Mouse (Mus musculus) spleen, postnatal 36 days (tissue): ENCODE data around the gene Spesp1.

ENCODE experiments used
- DNase-seq, 2 experiments: peaks; one replicate each; pipeline ENCODE4 v3.0.0; 2022; ENCODE audit warnings: low spot score in 2 of 2, mixed read lengths in 1 of 2

Spesp1 gene

DNA sequence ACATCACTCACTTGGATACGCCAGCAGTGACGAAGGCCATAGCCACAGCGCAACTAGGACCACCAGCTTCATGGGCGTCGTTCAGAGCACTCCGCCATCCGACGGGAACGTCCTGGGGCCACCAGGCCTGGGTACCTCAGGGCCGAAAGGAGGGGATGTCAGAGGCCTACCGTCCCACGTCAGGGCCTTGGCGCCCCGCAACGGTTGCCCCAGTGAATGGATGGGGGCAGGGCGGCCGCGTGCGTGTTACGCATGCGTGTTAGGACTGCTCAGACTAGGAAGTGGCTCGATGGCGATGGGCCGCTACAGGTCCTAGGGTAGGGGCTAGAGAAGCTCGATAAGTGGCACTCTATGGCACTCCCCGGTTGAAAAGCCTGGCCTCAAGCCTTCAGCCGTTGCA lies at the start of gene Spesp1:
TSS of gene Spesp1 (minus strand) at position 218 of the 400 bp plus-strand sequence.
- DNase-seq, result no peak

- DNase-seq, result no peak
Observed at GRCm38 (mm10) chr9:62325965-62326364, 44.0 kb upstream of the Spesp1 start.

DNA sequence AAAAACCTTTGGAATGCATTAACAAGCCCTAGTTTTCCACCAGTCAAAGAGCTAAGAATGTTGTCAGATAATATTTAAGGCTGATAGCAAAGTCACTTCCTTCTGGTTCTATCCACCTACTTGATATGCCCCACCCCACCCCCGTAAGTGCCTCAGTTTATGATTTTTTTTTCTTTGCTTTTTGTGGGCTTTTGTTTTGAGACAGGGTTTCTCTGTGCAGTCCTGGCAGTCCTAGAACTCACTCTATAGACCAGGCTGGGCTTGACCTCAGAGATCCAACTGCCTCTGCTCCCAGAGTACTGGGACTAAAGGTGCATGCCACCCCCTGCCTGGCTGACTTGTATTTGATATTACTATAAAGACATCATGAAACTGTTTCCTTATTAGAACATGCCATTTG lies 41.8 kb upstream of the Spesp1 start:
- DNase-seq, result no peak

DNA sequence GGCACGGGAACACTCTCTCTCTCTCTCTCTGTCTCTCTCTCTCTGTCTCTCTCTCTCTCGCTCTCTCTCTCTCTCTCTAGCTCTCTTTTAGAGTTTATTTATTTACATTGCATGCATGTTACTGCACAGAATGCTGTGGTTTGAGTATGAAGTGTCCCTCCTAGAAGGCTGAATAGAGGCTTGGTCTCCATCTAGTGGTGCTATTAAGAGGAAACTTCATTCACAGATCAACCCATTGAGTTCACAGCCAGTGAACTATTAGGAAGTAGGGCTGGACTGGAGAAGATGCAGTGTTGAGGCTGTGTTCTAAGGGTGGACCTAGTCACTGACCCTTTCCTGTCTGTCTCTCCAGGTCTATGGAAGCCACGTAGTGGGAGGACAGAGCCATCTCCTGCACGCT lies 36.7 kb upstream of the Spesp1 start:
- DNase-seq, result no peak

DNA sequence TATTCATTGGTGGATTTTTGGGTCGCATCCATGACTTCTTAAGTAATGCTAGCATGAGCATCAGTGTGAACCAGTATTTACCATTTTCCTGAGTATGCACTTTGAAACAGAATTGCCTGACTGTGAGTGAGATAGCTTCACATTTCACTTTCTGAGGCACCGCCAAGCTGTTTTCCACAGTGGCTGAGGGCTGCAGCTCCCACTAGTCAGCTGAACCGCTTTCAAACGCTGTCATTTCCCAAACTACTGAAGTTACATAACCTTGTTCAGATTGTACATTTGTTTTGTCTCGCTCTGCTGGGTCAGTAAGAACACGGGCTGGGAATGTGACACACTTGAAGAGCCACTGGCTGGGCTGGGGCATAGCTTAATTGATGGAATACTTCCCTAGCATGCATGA lies 33.5 kb upstream of the Spesp1 start:
- no peak for DNase-seq

DNA sequence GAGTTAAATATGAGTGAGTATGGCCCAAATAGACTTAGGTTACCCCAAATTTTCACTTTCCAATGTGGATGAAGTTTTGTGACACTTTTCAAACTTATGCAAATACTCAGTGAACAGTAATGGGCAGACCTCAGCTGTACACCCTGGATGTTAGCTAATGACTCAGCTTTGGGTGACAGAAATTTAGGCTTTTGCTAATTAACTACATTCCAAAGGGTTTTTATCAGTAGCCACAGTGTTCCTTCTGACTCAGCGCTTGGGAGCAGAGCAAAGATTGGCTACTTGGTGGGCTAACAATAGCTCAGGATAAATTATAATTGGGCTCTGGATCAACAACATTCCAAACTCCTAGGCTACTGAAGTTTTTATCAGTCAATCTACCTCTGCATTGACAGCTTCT lies 14.9 kb upstream of the Spesp1 start:
- DNase-seq, result no peak

DNA sequence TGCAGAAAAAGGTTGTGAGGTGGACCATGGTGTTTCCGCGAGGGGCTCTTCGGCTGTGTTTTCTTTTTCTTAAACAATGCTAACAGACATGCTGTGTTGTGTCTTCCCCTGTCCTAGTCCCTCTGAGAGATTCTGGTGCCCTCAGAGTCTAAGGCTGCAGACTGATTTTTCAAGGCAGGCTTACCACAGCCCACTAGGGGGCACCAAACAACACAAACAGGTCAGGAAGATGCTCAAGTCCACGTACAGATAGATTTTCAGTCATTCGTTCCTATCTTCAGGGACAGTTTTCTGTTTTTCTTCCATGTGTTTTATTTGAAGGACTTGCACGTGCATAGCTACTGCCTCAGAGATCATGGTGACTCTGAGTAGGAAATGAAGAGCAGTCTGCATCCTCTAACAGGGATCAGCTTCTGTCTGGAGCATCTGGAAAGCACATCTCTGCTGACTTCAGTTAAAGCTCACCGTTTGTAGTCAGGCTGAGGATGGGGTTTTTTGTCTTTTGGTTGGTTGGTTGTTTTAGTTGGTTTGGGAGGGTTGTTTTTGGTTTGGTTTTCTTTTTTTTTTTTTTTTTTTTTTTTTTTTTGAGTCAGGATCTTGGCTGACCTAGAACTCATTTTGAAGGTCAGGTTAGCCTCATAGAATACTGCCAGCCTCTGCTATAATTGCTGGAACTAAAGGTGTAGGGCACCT lies 13.1 kb upstream of the Spesp1 start:
- DNase-seq, result peak; percentile 63 to 67

DNA sequence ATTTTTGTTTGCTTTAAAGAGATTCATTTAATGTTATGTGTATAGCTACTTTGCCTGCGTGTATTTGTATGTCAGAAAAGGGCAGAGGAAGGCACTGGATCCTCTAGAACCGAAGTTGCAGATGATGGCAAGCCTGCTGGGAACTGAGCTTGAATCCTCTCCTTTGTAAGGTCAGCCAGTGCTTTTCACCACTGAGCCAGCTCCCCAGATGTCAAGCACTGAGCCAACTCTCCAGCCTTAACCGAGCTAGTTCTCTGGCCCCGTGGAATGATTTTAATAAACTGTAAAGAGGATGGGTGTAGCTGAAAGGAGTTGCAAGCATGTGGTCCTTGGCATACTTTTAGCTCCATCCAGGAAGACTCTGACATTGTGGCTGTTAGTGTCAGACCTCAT lies 5.6 kb upstream of the Spesp1 start:
- no peak for DNase-seq

GRCm38 (mm10) chr9:62286967-62287632 lies 5.1 kb upstream of the Spesp1 start:
- DNase-seq, result peak; percentile 41 to 64

DNA sequence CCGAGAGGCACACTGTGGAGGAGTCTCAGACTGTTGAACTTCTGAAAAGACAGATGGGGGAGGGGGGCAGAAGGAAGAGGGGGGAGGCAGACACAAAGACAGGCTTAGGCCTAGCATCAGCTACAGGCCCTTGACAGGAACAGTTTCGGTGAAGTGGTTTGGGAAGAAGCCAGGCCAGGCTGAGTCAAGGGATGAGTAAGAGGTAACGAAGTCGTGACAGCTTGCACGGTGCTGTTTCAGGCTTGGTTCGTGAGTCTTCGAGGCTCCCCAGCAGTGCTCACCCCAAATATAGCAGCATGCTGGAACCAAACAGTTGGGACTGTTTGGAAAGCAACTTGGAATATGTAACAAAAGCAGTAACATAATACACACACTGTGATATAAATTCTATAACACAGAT lies 2.3 kb upstream of the Spesp1 start:
- DNase-seq, result no peak

DNA sequence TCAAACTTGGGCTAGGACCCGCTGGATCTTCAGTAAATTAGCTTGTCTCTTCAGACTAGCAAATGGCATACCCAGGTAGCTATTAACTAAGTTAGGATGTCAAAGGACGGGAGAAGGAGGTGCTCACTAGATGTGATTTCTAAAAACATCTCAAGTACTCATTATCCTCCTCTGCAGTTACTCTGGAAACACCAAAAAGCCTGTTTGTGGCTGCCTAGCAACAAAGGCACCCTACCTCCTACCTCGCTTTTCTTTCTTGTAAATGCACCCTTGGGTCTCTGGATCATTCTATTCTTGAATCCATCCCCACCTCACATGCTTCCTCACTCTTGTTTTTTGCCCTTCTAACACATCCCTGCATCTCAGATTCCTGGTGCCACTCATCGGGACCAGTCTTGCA lies 5.1 kb downstream of the Spesp1 start:
- no peak for DNase-seq

- no peak for DNase-seq
Observed at GRCm38 (mm10) chr9:62270775-62271399, 11.1 kb downstream of the Spesp1 start.

DNA sequence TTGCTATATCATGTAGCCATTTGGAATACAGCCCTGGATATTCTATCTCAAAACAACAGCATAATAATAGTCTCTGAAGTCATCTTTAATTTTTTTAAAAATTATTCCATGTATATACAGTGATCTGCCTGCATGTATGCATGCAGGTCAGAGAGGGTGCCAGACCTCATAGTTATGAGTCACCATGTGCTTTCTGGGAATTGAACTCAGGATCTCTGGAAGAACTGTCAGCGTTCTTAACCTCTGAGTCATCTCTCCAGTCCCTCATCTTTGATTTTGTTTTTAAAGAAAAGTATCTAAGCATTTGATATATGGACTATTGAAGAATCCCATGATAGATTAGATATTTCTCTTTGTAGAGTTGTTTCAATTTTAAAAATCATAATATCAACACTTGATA lies 12.8 kb downstream of the Spesp1 start:
- no peak for DNase-seq

DNA sequence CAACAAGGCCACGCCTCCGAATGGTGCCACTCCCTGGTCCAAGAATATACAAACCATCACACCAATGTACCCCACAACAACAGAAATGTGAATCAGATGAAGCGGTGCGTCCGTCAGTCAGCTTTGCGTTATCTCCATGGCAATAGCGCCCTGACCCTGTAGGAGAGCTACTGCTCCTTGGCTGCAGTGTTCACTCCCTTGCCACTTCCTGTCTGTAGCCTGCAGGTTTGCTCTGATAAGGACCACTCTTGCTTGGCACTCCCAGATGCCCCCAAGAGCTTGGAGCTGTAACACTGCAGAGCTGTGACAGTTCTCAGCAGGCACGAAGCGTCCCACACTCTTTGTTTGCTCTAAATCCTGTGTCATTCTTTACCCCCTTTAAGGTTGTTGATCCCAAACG lies 16.7 kb downstream of the Spesp1 start:
- no peak for DNase-seq

DNA sequence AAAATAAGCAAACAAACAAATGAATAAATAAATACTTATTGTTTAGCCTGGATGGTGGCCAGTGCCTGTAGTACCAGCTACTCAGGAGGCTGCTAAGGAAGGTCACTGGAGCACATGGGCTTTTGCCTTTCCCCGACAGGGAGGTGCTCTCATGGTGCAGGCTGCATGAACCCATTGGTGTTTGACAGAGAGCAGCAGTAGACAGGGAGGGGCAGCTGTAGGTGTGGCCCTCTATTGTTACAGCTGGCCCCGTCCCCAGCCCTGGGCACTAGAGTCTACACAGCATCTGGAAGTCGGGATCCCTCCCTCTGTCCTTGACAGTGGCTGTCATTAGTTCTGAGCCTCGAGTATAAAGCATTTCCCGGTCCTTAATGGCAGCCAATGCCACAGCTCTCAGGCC lies 18.4 kb downstream of the Spesp1 start:
- no peak for DNase-seq

- DNase-seq, result peak; percentile 47 to 49
Observed at GRCm38 (mm10) chr9:62261406-62261805, 20.6 kb downstream of the Spesp1 start.

- peak; percentile 30 to 37 for DNase-seq
Observed at GRCm38 (mm10) chr9:62261006-62261405, 21.0 kb downstream of the Spesp1 start.

GRCm38 (mm10) chr9:62258005-62258404 lies 24.0 kb downstream of the Spesp1 start:
- DNase-seq, result no peak

DNA sequence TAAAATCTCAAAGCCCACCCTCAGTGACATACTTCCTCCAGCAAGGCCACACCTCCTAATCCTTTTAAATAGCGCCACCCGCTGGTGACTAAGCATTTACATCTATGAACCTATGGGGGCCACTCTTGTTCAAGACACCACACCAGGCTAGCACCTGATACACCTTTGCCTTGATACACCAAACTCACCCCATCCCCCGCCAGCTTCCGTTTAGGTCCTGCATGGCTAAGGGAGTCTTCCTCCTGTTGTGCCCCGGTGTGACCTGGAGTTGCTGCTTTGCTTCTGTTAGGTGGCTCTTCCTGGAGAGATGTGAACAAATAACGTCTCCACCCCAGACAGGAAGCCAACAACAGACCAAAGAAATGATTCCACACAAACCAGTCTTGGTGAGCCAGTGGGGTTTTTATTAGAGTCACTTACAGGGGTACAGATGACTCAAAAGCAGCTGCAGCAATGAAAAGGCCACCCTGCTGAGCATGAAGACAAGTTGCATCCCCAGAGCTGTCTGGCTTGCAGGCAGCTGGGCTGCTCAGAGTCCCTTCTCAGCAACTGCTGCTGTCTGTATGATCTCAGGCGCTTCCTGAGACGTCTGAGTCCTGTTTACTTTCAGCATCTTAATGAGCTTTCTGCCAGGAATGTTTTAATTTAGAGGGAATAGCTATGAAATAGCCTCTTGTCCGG lies 26.0 kb downstream of the Spesp1 start:
- DNase-seq, result no peak

DNA sequence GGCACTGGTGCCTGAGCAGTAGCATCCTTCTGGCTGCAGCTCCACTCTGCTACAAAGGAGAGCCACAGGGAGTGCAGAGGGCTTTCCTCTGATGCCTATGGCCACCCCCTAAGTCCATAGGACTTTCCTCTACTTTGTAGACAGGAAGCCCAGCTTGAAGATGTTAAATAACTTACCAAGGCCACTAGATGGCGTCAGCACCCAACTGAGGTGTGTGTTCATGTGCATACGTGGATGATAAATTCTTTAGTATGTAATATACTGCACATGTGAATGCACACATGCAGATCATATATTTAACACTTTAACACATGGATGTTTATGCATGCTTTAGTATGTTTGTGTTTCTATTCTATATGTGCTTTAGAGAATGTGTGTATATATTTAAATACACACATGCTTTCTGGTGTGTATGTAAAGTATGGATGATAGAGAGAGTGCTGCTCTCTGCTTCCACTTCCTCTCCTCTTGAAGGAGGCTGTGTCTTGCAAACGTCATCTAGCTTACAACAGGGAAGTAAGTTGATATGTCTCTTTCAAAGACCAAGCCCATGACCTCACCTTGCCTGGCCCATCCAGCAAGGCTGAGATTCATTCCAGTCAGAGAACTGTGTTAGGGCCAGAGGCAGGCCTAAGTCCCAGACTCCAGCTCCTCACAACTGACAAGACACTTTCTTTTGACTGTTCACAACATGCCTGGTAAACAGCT lies 28.1 kb downstream of the Spesp1 start:
- peak in 1 of 2 experiments; percentile 21 for DNase-seq

DNA sequence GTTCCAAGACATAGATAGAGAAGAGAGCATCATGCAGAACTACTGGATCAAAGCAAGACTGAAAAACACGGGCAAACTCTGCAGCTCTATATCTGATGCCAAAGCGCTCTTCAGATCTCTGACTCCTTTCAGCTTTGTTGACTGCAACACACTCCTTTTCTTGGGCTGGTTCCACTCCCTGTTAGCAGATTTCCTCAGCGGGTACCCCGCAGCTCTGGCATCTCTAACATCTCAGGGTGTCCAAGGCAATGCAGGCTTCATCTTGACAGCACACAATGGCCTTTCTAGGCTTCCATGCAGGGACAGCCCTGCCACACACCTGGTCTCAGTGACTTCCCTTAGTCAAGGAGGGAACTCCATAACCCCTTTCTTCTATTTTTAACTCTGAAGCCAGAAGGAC lies 31.7 kb downstream of the Spesp1 start:
- no peak for DNase-seq

DNA sequence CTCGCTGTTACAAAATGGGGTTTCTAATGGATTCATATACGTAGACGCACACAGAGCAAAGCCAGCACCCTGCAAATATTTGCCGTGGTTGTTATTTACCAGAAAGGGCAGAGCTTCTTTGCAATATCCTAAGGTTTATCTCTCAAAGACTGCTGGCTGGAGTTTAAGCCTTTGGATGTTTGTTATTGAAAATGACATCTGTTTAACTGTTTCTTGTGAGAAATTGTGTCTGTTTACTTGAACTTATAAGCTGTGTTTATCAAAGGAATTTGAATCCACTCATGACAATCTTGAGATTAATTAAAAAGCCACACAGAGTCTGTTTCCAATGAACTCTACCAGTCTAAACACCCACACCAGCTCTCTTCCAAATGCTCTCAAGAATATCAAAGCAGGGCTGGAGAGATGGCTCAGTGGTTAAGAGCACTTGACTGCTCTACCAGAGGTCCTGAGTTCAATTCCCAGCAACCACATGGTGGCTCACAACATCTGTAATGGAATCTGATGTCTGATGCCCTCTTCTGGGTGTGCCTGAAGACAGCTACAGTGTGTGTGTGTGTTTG lies 35.5 kb downstream of the Spesp1 start:
- no peak for DNase-seq
